Mouse (Mus musculus) MEL (cell line): ENCODE data around the gene Atf7.

Source experiments
- CTCF ChIP-seq, 3 experiments: IDR thresholded peaks in 2 of 3; conservative IDR thresholded peaks in 1 of 3; 2 replicates each; pipeline ENCODE4 v1.5.1; 2011 to 2012; ENCODE audit warnings: low read length in 3 of 3, low read depth in 2 of 3, mild to moderate bottlenecking in 2 of 3, improper control_type of control experiment in 1 of 3, inconsistent platforms in 1 of 3, mixed read lengths in 1 of 3, moderate library complexity in 1 of 3; ENCODE audit not compliant: control insufficient read depth in 1 of 3, insufficient read depth in 1 of 3, poor library complexity in 1 of 3, severe bottlenecking in 1 of 3
- E2F4 ChIP-seq: IDR thresholded peaks from 2 replicates; pipeline ENCODE4 v1.6.1; 2011; ENCODE audit warnings: low read depth, low read length, improper control_type of control experiment, borderline replicate concordance
- ELF1 ChIP-seq: IDR thresholded peaks from 2 replicates; pipeline ENCODE4 v1.6.1; 2014; ENCODE audit warnings: low read depth, mild to moderate bottlenecking, inconsistent platforms, low read length, improper control_type of control experiment, moderate library complexity
- GABPA ChIP-seq: IDR thresholded peaks from 2 replicates; pipeline ENCODE4 v1.6.1; 2012; ENCODE audit warnings: low read depth, mild to moderate bottlenecking, inconsistent platforms, low read length, improper control_type of control experiment, moderate library complexity
- GATA1 ChIP-seq: IDR thresholded peaks from 2 replicates; pipeline ENCODE4 v1.6.1; 2011; ENCODE audit warnings: low read depth, low read length, improper control_type of control experiment
- HCFC1 ChIP-seq: IDR thresholded peaks from 2 replicates; pipeline ENCODE4 v1.6.1; 2012; ENCODE audit warnings: low read depth, mild to moderate bottlenecking, inconsistent platforms, low read length, improper control_type of control experiment, moderate library complexity
- MAX ChIP-seq: IDR thresholded peaks from 2 replicates; pipeline ENCODE4 v1.6.1; 2011; ENCODE audit warnings: low read length, improper control_type of control experiment
- MAZ ChIP-seq: IDR thresholded peaks from 2 replicates; pipeline ENCODE4 v1.6.1; 2012; ENCODE audit warnings: low read depth, mild to moderate bottlenecking, inconsistent platforms, low read length, improper control_type of control experiment
- POLR2A ChIP-seq, 2 experiments: IDR thresholded peaks; 2 replicates each; pipeline ENCODE4 v1.6.1; 2011 to 2012; ENCODE audit warnings: low read length in 2 of 2, mild to moderate bottlenecking in 2 of 2, control low read depth in 1 of 2, improper control_type of control experiment in 1 of 2, low read depth in 1 of 2, moderate library complexity in 1 of 2; ENCODE audit not compliant: control insufficient read depth in 1 of 2, insufficient read depth in 1 of 2, poor library complexity in 1 of 2

DNA sequence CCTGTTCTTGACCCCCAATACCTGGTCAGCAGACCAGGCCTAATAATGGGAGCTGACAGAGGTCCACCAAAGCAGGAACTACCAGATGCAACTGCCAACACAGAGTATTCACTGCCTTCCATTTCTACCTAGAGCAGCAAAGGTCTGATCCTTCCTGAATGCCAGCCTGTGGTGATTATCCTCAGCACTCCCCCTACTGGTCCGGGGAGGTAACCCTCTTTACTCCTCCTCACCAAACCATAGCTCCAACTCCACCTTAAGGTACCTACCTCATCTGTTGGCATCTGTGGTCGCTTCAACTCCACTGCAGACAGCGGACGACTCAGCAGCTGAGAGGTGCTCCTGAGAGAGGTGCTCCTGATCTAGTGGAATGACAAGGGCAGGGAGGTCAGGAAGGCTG, 40.2 kb upstream of the Atf7 start:
- TF ChIP-seq GABPA, result no peak
- peak; percentile 74 to 98 (median 79) for TF ChIP-seq CTCF (IDR thresholded peaks at IDR 0.05 in 2 of 3, conservative IDR thresholded peaks at IDR 0.05 in 1 of 3; ENCODE audit: control insufficient read depth in 1 of 3, insufficient read depth in 1 of 3, low read depth in 2 of 3, low read length in 3 of 3, poor library complexity in 1 of 3, severe bottlenecking in 1 of 3)
- TF ChIP-seq GATA1, result no peak
- TF ChIP-seq POLR2A (IDR thresholded peaks at IDR 0.05; ENCODE audit: control insufficient read depth in 1 of 2, insufficient read depth in 1 of 2, low read depth in 1 of 2, low read length in 2 of 2, poor library complexity in 1 of 2), result no peak; a peak in 1 of 4 replicates
- no peak for TF ChIP-seq ELF1
- TF ChIP-seq MAX, result no peak
- TF ChIP-seq MAZ, result no peak
- no peak for TF ChIP-seq HCFC1
- TF ChIP-seq E2F4, result no peak
